Mouse (Mus musculus) spleen, postnatal 14 days (tissue): ENCODE data around the gene Diaph3.
"Not testable (repeated sequence)": the region's sequence is repeated elsewhere in the genome, so short reads cannot be mapped to it uniquely, and the experiment has no call there.

Source experiments
- DNase-seq, 2 experiments: peaks; one replicate each; pipeline ENCODE4 v3.0.0; 2021 to 2022; ENCODE audit warnings: low spot score in 2 of 2

Diaph3 gene

DNA sequence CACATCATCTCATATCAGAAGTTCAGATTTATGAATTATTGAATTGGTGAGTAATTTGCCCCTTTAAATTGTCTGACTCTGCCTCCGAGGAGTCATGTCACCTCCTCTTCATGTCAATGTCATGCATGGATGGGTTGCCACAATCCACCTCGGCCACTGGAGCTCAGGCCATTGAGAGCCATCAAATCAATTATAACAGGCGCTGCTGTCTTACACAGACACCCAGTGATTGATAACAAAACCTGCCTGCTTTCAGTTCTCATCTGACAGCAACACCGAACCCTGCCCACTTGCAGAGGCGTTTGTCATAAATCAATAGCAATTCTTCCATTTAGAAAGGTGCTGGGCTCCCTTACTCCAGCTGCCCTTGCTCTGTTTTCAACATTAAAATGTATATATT is 402.1 kb downstream of the Diaph3 start:
- DNase-seq = no peak

DNA sequence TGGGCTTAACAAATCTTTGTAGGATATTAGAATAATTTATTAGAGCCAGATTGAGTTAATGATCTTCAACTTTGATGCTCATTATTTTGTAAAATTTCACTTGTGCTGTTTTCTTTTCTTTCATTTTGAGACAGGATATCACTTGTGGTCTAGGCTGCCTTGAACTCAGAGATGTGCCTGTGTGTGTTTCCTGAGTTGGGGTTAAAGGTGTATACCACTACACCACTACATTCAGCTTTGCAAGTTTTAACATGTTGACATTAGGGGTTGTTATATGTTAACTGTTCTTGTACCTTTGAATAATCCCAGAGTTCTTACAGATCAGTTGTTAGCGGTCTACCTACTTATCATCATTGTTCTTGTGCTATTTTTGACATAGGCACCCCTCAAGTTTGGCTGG is 404.4 kb downstream of the Diaph3 start:
- no peak for DNase-seq

DNA sequence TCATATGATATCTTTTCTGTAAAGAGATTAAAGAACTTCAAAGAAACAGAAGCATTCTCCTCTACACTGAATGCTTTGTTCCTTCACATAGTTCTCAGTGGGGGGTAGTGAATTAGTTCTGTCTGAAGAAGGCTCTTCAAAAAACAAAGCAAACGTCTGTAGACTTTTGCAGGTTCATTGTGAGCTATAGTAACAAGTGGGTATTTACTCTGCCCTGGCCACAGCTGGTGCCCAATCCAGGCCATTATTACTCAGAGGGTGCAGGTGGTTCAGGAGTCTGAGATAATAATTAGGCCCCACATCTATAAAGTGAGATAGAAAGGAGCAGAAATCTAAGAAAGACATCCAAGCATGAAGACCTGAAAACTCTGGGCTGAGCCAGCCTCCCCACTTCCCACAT is 409.7 kb downstream of the Diaph3 start:
- no peak for DNase-seq

DNA sequence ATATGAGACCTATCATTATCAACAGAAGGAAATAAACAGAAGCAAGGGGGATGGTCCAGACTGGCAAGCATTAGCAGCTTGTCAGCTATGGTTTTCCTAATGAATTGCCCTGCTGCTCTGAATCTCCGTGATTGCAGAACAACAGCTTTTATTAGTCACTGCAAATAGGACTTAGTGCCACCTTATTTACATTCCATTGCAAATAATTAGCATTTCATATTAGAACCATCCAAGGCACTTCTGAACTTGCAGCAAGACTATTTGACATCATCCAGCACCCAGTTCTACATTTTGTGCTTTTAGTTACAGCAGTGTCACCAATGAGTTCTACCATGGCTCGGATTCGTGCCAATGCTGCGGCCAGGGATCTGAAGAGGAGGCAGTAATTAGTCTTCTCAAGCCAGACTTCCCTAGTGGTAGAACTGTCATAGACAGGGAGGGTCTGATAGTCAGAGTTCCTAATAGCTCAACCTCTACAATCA is 411.4 kb downstream of the Diaph3 start:
- no peak for DNase-seq

- DNase-seq = no peak
Measured at GRCm38 (mm10) chr14:86727538-86728045, 413.4 kb downstream of the Diaph3 start.

DNA sequence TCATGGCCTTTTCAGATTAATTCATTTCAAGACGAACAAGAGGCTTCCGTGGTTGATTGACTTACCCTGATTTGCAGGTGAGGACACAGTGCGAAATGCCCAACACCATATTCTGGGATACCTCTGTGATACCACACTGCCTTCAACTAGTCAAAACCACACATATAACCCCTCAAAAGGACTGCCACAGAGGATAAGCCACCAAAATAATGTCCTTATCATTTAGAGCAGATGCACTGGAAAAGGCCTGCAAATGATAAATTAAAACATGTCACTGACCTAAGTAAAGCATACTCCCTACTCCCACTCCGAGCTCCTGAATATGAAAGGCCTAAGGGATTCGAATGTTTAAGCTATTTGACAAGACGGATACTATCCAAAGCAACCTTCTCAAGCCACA is 419.3 kb downstream of the Diaph3 start:
- no peak for DNase-seq

DNA sequence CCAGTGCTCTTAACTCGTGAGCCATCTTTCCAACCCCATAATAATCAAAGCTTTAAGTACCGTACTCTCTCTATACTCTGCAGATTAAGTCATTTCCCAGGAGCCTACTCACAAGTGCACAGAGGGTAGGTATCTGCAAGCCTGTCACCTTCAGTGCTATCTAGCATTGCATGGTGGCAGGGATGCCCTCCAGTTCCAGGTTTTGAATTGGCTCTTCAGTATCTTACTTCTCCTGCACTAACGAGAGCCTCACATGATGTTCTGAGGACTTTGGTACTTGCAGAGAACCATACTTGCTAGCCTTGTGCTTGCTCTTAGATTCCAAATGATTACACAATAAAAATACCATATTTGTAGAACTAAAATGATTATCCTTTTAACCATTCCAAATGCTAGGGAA is 420.0 kb downstream of the Diaph3 start:
- DNase-seq = no peak

DNA sequence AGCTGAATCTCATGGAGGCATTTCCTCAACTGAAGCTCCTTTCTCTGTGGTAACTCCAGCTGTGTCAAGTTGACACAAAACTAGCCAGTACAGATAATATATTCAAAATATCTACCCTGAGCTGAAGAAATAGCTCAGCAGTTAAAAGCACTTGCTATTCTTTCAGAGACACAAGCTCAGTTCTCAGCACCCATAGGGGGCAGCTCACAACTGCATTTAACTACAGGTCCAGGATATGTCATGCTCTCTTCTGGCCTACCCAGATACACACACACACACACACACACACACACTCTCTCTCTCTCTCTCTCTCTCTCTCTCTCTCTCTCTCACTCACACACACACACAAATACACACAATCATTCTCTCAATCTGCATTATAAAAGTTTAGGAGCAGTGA is 420.6 kb downstream of the Diaph3 start:
- not testable (repeated sequence) for DNase-seq

- DNase-seq = no peak
Measured at GRCm38 (mm10) chr14:86714088-86714690, 426.8 kb downstream of the Diaph3 start.

DNA sequence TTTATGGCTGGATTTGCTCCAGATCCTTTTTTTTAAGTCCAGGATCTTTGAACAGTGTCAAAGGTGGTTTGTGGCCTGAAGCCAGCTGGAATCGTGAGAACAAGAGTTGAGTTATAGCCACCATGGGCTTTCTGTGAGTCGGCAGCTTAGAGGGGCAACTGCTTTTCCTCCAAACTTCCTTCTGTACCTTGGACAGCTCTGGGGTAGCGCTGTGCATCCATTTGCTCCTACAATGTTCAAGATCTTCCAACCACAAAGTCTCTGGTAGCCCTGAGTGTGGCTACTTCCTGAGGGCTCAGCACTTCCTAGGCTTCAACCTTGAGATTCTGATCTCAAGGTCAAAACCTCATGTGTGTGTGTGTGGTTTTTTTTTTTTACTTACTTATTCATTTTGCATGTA is 437.0 kb downstream of the Diaph3 start:
- no peak for DNase-seq

DNA sequence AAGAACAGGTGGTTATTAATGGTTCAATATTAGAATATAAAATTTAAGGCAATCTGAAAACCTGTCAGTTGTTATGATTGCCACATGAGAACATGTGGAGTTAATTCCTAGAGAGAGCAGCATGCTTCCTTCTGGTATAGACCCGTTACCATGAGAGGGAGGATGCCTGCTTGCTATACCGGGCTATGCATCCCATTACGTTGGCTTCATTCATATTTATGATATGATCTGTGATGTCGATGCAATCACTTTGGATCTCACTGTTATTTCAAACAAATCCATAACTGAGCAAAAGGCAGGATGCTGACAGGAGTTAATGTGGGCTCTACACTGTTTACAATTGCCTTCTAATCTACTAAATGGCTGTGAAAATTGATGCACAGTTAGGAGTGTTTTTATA is 439.9 kb downstream of the Diaph3 start:
- DNase-seq = no peak

DNA sequence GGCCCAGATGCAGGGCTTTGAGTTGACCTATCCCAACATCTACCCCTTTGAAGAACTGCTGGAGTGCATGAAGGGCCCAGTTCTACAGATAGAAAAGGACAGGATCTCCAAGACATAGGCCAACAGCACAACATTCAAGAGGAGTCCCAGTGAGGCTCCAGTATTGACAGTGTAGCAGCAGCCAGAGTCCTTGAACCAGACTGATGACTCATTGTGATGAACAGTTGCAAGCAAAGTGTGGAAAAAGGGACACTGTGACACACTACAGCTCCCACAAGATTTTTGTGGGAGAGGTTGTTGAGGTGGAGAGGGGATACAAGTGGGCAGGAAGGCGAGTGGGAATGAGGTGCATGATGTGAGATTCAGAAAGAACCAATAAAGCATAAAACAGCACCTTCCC is 443.1 kb downstream of the Diaph3 start:
- no peak for DNase-seq

- DNase-seq = no peak
Measured at GRCm38 (mm10) chr14:86692714-86693113, 448.3 kb downstream of the Diaph3 start.

DNA sequence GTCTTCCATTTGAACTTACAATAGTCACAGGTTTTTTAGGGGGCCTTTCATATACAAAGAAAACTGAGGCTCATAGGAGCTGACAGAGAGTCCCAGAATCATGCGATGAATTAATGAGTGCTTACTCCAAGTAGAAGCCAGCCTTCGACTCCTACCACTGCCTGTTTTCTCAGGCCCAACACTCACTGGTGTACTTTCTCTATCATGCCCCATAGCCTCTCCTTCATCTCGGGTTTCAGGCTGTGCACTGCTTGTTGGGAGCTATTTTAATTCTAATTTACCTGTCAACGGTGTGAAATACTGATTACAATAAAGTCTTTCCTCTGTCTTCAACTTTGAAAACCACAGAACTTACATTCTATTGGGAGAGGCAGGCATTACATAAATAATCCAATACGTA is 449.7 kb downstream of the Diaph3 start:
- DNase-seq = no peak

DNA sequence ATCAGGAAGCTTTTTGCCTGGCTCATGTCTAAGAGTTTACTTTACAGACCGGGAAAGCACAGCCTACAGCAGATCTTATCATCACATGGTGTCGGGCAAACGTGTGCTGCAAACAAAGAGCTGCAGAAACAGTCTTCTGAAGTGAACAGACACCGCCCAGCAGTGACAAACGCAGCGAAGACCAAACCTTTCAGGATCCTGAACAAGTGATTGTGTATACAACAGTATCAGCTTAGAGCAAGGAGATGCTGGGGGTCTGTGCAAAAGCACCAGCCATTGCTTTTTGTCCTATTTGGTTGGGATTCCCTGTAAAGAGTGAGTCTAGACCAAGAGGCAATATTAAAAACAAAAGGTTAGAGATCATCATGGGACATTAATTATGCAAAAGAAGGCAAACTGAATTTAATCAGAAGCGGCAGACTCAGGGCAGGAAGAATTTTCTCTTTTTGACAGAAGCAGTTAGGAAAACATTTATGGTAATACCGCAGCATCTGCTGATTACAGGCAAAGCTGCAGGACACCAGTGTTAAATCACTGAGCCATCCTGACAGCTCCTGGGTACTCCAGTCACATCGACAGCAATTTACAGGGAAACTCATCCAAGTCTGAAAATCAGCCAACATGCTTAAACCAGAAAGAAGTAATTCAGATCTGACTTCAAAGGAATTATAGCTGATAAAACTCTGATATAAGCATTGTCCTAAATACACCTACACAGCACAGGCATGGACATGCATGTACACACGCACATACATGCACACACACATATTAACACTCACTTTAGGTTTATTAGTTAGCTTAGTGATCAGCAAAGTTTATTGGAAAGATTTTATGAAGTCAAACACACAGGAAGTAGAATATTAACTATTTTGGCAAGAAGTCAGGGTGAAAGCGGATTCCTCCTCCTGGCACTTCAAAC is 456.2 kb downstream of the Diaph3 start:
- no peak for DNase-seq

DNA sequence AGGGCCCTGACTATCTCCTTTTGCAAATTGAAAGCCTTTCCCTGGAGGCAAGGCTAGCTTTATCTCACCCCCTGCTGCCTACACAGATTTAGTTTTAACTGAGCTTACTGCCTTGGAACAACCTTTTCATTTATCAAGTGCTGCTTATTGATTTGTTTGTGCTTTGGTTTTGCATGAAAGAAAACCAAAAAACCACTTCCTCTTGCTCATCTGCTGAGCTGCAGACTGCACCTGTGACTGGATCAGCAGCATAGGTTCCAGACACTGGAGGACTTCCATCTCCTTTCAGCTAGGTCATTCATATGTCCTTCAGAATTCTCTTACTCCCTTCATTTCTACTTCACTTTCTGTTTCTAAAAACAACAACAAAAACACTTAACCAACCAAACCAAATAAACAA is 459.1 kb downstream of the Diaph3 start:
- no peak for DNase-seq

GRCm38 (mm10) chr14:86678992-86679391 is 462.0 kb downstream of the Diaph3 start:
- DNase-seq = no peak

- no peak for DNase-seq
Measured at GRCm38 (mm10) chr14:86678179-86678780, 462.8 kb downstream of the Diaph3 start.

- DNase-seq = no peak
Measured at GRCm38 (mm10) chr14:86677015-86677414, 464.0 kb downstream of the Diaph3 start.

DNA sequence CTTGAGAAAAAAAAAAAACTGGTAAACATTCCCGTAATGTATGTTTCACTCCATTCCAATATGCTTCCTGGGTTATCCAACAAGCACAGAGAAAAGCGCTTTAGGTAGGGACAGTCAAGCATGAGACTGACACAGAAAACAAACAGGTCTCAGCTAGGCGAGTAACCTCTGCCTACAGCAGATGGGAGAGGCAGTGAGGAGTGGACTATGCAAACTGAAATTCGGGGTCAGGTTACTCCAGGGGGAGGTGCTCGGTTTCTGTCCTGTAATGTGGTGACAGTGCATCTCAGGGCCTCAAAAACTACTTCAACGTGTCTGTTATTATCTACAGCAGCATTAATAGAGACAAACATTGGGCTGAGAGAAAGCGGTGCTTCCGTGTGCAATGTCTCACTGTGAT is 465.7 kb downstream of the Diaph3 start:
- DNase-seq = no peak

DNA sequence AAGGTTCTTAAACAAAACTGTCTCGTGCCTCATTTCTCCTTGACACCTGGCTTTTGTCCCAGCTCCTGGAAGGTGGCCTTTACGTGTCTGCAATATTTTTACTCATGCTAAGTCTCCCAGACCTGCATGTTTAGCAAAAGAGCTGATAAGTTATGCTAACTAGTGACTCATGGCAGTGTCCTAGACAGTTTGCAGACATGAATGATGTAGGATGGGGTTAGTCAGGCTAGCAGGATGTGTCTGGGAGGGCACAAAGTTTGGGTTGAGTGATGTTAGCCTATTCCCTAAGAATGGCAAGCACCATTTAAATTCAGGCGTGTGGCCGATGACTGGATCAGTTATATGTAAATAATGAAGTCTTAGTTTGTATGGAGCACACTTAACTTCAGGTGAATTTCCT is 478.2 kb downstream of the Diaph3 start:
- no peak for DNase-seq

- no peak for DNase-seq
Measured at GRCm38 (mm10) chr14:86660556-86660955, 480.5 kb downstream of the Diaph3 start.

DNA sequence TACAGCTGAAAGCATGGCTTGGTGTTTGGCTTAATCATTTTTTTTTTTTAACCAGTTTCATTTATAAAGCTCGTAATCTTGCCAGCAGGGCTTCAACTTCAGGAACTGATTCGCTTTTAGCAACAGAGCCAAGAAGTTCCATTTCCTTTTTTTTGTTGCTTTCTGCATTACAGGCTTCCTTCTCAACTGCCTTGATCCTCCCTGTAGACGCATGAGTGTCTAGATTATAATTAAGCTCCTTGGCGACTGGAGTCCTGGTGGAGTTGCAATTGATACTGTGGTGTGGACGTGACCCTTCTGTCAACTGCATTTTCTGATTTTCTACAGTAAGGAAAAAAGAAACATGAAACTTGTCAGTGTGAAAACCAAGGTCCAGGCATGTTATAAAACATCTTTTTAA is 484.8 kb downstream of the Diaph3 start:
- DNase-seq = no peak
